Mouse (Mus musculus) 3T3-L1 (cell line): Measurements from ENCODE around the gene Usp37.

ENCODE experiments used
- DNase-seq: peaks from one replicate; pipeline ENCODE4 v3.0.0-alpha.2; 2015; ENCODE audit warnings: low read depth, low spot score

Usp37 gene

GRCm38 (mm10) chr1:74485792-74486191, 58.3 kb downstream of the Usp37 start:
- peak; percentile 23 for DNase-seq

GRCm38 (mm10) chr1:74460273-74460672, 83.8 kb downstream of the Usp37 start:
- DNase-seq = peak; percentile 63

GRCm38 (mm10) chr1:74452611-74453045, 91.5 kb downstream of the Usp37 start:
- DNase-seq = peak; percentile 68

GRCm38 (mm10) chr1:74444538-74444937, 99.5 kb downstream of the Usp37 start:
- DNase-seq = no peak

- no peak for DNase-seq
Observed at GRCm38 (mm10) chr1:74439166-74439876, 104.8 kb downstream of the Usp37 start.

- DNase-seq = peak; percentile 96
Observed at GRCm38 (mm10) chr1:74437702-74438427, 106.2 kb downstream of the Usp37 start.

- no peak for DNase-seq
Observed at GRCm38 (mm10) chr1:74435563-74435962, 108.5 kb downstream of the Usp37 start.

- peak; percentile 14 for DNase-seq
Observed at GRCm38 (mm10) chr1:74434596-74434995, 109.5 kb downstream of the Usp37 start.

GRCm38 (mm10) chr1:74433220-74433619, 110.9 kb downstream of the Usp37 start:
- DNase-seq = no peak

GRCm38 (mm10) chr1:74425845-74426244, 118.2 kb downstream of the Usp37 start:
- no peak for DNase-seq

GRCm38 (mm10) chr1:74423147-74423546, 120.9 kb downstream of the Usp37 start:
- no peak for DNase-seq

- DNase-seq = no peak
Observed at GRCm38 (mm10) chr1:74419440-74419794, 124.7 kb downstream of the Usp37 start.

GRCm38 (mm10) chr1:74418747-74419439, 125.2 kb downstream of the Usp37 start:
- no peak for DNase-seq

- peak; percentile 15 for DNase-seq
Observed at GRCm38 (mm10) chr1:74415143-74415542, 128.9 kb downstream of the Usp37 start.

- DNase-seq = no peak
Observed at GRCm38 (mm10) chr1:74412711-74413110, 131.4 kb downstream of the Usp37 start.

GRCm38 (mm10) chr1:74411753-74412325, 132.2 kb downstream of the Usp37 start:
- DNase-seq = no peak

GRCm38 (mm10) chr1:74408589-74409504, 135.2 kb downstream of the Usp37 start, which contains the start of gene Vil1:
Gene Vil1, plus strand, starts transcription at chr1:74409376.
- no peak for DNase-seq

- no peak for DNase-seq
Observed at GRCm38 (mm10) chr1:74404206-74404605, 139.9 kb downstream of the Usp37 start.

- DNase-seq = no peak
Observed at GRCm38 (mm10) chr1:74401015-74401702, 142.9 kb downstream of the Usp37 start.

GRCm38 (mm10) chr1:74400531-74400930, 143.6 kb downstream of the Usp37 start:
- DNase-seq = no peak
